Mouse (Mus musculus) embryonic facial prominence, embryonic 14.5 days (tissue): ENCODE results near the gene Gpr22. TPM values are rescaled to one million over a fixed set of nuclear protein-coding genes. Genes with fewer than 3 reads are reported as not detected.

Experiments used
- ATAC-seq: fragments of 200-750 bp; cut with Nextera tagmentation; 2 replicates; pipeline ENCODE4 v1.8.0; 2017; ENCODE audit warnings: low read depth, moderate number of reproducible peaks, moderate TSS enrichment
- DNase-seq: peaks from one replicate; pipeline ENCODE4 v3.0.0-alpha.2; 2015; ENCODE audit warnings: low spot score
- H3K27ac ChIP-seq: fragments of 300-500 bp; sonication (generic); replicated peaks from 2 replicates; pipeline ENCODE4 v1.5.1; 2014; ENCODE audit warnings: low read depth, mild to moderate bottlenecking, low read length, moderate library complexity
- H3K27me3 ChIP-seq: fragments of 300-500 bp; sonication (generic); replicated peaks from 2 replicates; pipeline ENCODE4 v1.6.1; 2014; ENCODE audit warnings: low read length; ENCODE audit not compliant: control insufficient read depth, insufficient read depth
- H3K36me3 ChIP-seq: fragments of 300-500 bp; sonication (generic); 2 replicates; pipeline ENCODE4 v1.6.1; 2014; ENCODE audit warnings: low read length, mixed read lengths; ENCODE audit not compliant: control insufficient read depth, insufficient read depth
- H3K4me1 ChIP-seq: fragments of 300-500 bp; sonication (generic); 2 replicates; pipeline ENCODE4 v1.6.1; 2014; ENCODE audit warnings: antibody characterized with exemption, low read length; ENCODE audit not compliant: control insufficient read depth, insufficient read depth
- H3K4me2 ChIP-seq: fragments of 300-500 bp; sonication (generic); 2 replicates; pipeline ENCODE4 v1.6.1; 2014; ENCODE audit warnings: low read depth, mild to moderate bottlenecking, low read length, moderate library complexity, mixed read lengths
- H3K4me3 ChIP-seq: fragments of 300-500 bp; sonication (generic); 2 replicates; pipeline ENCODE4 v1.5.1; 2014; ENCODE audit warnings: low read depth, mild to moderate bottlenecking, low read length
- H3K9ac ChIP-seq: fragments of 300-500 bp; sonication (generic); 2 replicates; pipeline ENCODE4 v1.6.1; 2014; ENCODE audit warnings: low read depth, mild to moderate bottlenecking, low read length, moderate library complexity, mixed read lengths
- H3K9me3 ChIP-seq: fragments of 300-500 bp; sonication (generic); 2 replicates; pipeline ENCODE4 v1.6.1; 2016; ENCODE audit warnings: low read length; ENCODE audit not compliant: control insufficient read depth
- WGBS: fragments of 180-500 bp; shearing (Covaris S2); extraction: QIAGEN DNeasy Blood & Tissue Kit; methylation state at CpG from one replicate; pipeline ENCODE4 v1.1.7; 2014; 5-methylcytosine and 5-hydroxymethylcytosine counted together
- polyA plus RNA-seq: library from polyadenylated mRNA; unstranded; fragments of >200 nt; fragmentation: Nextera tagmentation; extraction: Ambion mirVana; gene quantifications from 2 replicates; pipeline ENCODE4 v1.2.1, GENCODE M21; 2014

Gene Gpr22
- 0.88 and 1.2 TPM in 2 replicates for polyA plus RNA-seq

- ATAC-seq (peak; percentile 50; the same call in 1 of the 2 replicates), DNase-seq (peak; percentile 19)
- WGBS: 20% methylated on average over 6 of the region's 6 CpGs
- Histone ChIP-seq H3K27ac (no peak within 1 kb of the TSS), H3K27me3 (no peaks in the 10 kb centered on the region), H3K4me2 (peak within 1 kb of the TSS; percentile 10), H3K9ac (no peak within 1 kb of the TSS), H3K4me3 (0 out of 2 replicates have a peak within 1 kb of the TSS, but pooled peaks have one; percentile 0), H3K36me3 (no peaks in the 10 kb centered on the region), H3K4me1 (peaks cover 7% of the 10 kb centered on the region), H3K9me3 (no peaks in the 10 kb centered on the region)
Observed at GRCm38 (mm10) chr12:31713600-31713999, at the start of gene Gpr22. Gene Gpr22 (minus strand): TSS chr12:31713947.

GRCm38 (mm10) chr12:31755885-31756755 is 42.4 kb upstream of the Gpr22 start:
- DNase-seq (no peak), ATAC-seq (no peak)
- 47% methylated on average over 2 of the region's 2 CpGs for WGBS
- Histone ChIP-seq H3K4me3 (no peak overlapping the region), H3K36me3 (0 out of 2 replicates have a peak, but pooled peaks cover 4% of the 10 kb centered on the region), H3K9me3 (no peaks in the 10 kb centered on the region), H3K27ac (no peak overlapping the region), H3K4me2 (no peak overlapping the region), H3K4me1 (no peaks in the 10 kb centered on the region), H3K9ac (no peak overlapping the region), H3K27me3 (no peaks in the 10 kb centered on the region)

- Histone ChIP-seq H3K27ac (no peak overlapping the region), H3K27me3 (no peaks in the 10 kb centered on the region), H3K9me3 (no peaks in the 10 kb centered on the region), H3K9ac (no peak overlapping the region), H3K36me3 (no peaks in the 10 kb centered on the region), H3K4me2 (no peak overlapping the region), H3K4me1 (no peaks in the 10 kb centered on the region), H3K4me3 (no peak overlapping the region)
- DNase-seq: no peak
- 52% methylated on average over 2 of the region's 2 CpGs for WGBS
- ATAC-seq: no peak
Observed at GRCm38 (mm10) chr12:31754465-31754864, 40.7 kb upstream of the Gpr22 start.

GRCm38 (mm10) chr12:31749846-31750245 is 36.1 kb upstream of the Gpr22 start:
- H3K27ac ChIP-seq: no peak overlapping the region
- no peaks in the 10 kb centered on the region for H3K4me1 ChIP-seq
- DNase-seq (no peak), ATAC-seq (no peak)
- no peak overlapping the region for H3K4me3 ChIP-seq
- no peak overlapping the region for H3K4me2 ChIP-seq
- 87% methylated on average over 4 of the region's 4 CpGs for WGBS
- no peaks in the 10 kb centered on the region for H3K27me3 ChIP-seq
- H3K9ac ChIP-seq: no peak overlapping the region
- no peaks in the 10 kb centered on the region for H3K9me3 ChIP-seq
- H3K36me3 ChIP-seq: no peaks in the 10 kb centered on the region

- H3K4me2 ChIP-seq: no peak overlapping the region
- 87% methylated on average over 8 of the region's 8 CpGs for WGBS
- ATAC-seq (no peak), DNase-seq (no peak)
- H3K27ac ChIP-seq: no peak overlapping the region
- H3K9me3 ChIP-seq: 0 out of 2 replicates have a peak, but pooled peaks cover 4% of the 10 kb centered on the region
- H3K36me3 ChIP-seq: no peaks in the 10 kb centered on the region
- no peaks in the 10 kb centered on the region for H3K4me1 ChIP-seq
- H3K9ac ChIP-seq: no peak overlapping the region
- H3K4me3 ChIP-seq: no peak overlapping the region
- no peaks in the 10 kb centered on the region for H3K27me3 ChIP-seq
Observed at GRCm38 (mm10) chr12:31747301-31747700, 33.6 kb upstream of the Gpr22 start.

GRCm38 (mm10) chr12:31734616-31735015 is 20.9 kb upstream of the Gpr22 start:
- 65% methylated on average over 2 of the region's 2 CpGs for WGBS
- Histone ChIP-seq H3K4me2 (no peak overlapping the region), H3K9ac (no peak overlapping the region), H3K27ac (no peak overlapping the region), H3K9me3 (no peaks in the 10 kb centered on the region), H3K36me3 (no peaks in the 10 kb centered on the region), H3K27me3 (no peaks in the 10 kb centered on the region), H3K4me1 (no peaks in the 10 kb centered on the region), H3K4me3 (no peak overlapping the region)
- DNase-seq: peak; percentile 20
- no peak for ATAC-seq

- WGBS: 91% methylated on average over 1 of the region's 1 CpGs
- DNase-seq (no peak), ATAC-seq (no peak)
- H3K4me2 ChIP-seq: no peak overlapping the region
- no peak overlapping the region for H3K27ac ChIP-seq
- no peaks in the 10 kb centered on the region for H3K4me1 ChIP-seq
- H3K9ac ChIP-seq: no peak overlapping the region
- H3K4me3 ChIP-seq: no peak overlapping the region
- no peaks in the 10 kb centered on the region for H3K9me3 ChIP-seq
- no peaks in the 10 kb centered on the region for H3K27me3 ChIP-seq
- H3K36me3 ChIP-seq: no peaks in the 10 kb centered on the region
Observed at GRCm38 (mm10) chr12:31730126-31730525, 16.4 kb upstream of the Gpr22 start.

- H3K4me2 ChIP-seq: no peak overlapping the region
- H3K4me1 ChIP-seq: no peaks in the 10 kb centered on the region
- no peaks in the 10 kb centered on the region for H3K27me3 ChIP-seq
- H3K9ac ChIP-seq: no peak overlapping the region
- no peaks in the 10 kb centered on the region for H3K36me3 ChIP-seq
- no peak overlapping the region for H3K4me3 ChIP-seq
- no peaks in the 10 kb centered on the region for H3K9me3 ChIP-seq
- no peak for DNase-seq
- no peak overlapping the region for H3K27ac ChIP-seq
- WGBS: 38% methylated on average over 1 of the region's 1 CpGs
- ATAC-seq: no peak
Observed at GRCm38 (mm10) chr12:31726707-31727106, 13.0 kb upstream of the Gpr22 start.
